Mouse (Mus musculus): Measurements from ENCODE around the gene Gm39566. TPM values are rescaled to one million over a fixed set of nuclear protein-coding genes. Genes with fewer than 3 reads are reported as not detected.

The Gm39566 gene
- total RNA-seq, 2 experiments from 2014 or later = not detected

- no peak for ATAC-seq (replicated peaks; ENCODE audit: low FRiP score, low TSS enrichment, poor library complexity, severe bottlenecking)
Observed at GRCm38 (mm10) chr11:69800392-69801197, 14.5 kb downstream of the Gm39566 start.

- no peak for ATAC-seq (replicated peaks; ENCODE audit: low FRiP score, low TSS enrichment, poor library complexity, severe bottlenecking)
Observed at GRCm38 (mm10) chr11:69800138-69800391, 15.0 kb downstream of the Gm39566 start.

- ATAC-seq (replicated peaks; ENCODE audit: low FRiP score, low TSS enrichment, poor library complexity, severe bottlenecking) = no peak
Observed at GRCm38 (mm10) chr11:69799394-69800137, 15.5 kb downstream of the Gm39566 start.

- no peak for ATAC-seq (replicated peaks; ENCODE audit: low FRiP score, low TSS enrichment, poor library complexity, severe bottlenecking)
Observed at GRCm38 (mm10) chr11:69797924-69798323, 17.2 kb downstream of the Gm39566 start.

- ATAC-seq (replicated peaks; ENCODE audit: low FRiP score, low TSS enrichment, poor library complexity, severe bottlenecking) = no peak
Observed at GRCm38 (mm10) chr11:69795983-69796435, 19.1 kb downstream of the Gm39566 start.

- peak; percentile 99 for ATAC-seq (replicated peaks; ENCODE audit: low FRiP score, low TSS enrichment, poor library complexity, severe bottlenecking)
Observed at GRCm38 (mm10) chr11:69795168-69795982, 19.7 kb downstream of the Gm39566 start, which contains the start of gene Chrnb1. Gene Chrnb1 (minus strand): TSS chr11:69795943.

GRCm38 (mm10) chr11:69793429-69793828, 21.7 kb downstream of the Gm39566 start:
- no peak for ATAC-seq (replicated peaks; ENCODE audit: low FRiP score, low TSS enrichment, poor library complexity, severe bottlenecking)

- no peak for ATAC-seq (replicated peaks; ENCODE audit: low FRiP score, low TSS enrichment, poor library complexity, severe bottlenecking)
Observed at GRCm38 (mm10) chr11:69791420-69791819, 23.7 kb downstream of the Gm39566 start.

- ATAC-seq (replicated peaks; ENCODE audit: low FRiP score, low TSS enrichment, poor library complexity, severe bottlenecking) = no peak
Observed at GRCm38 (mm10) chr11:69789431-69789830, 25.7 kb downstream of the Gm39566 start.

GRCm38 (mm10) chr11:69787306-69787705, 27.8 kb downstream of the Gm39566 start:
- ATAC-seq (replicated peaks; ENCODE audit: low FRiP score, low TSS enrichment, poor library complexity, severe bottlenecking) = no peak

- peak; percentile 94 for ATAC-seq (replicated peaks; ENCODE audit: low FRiP score, low TSS enrichment, poor library complexity, severe bottlenecking)
Observed at GRCm38 (mm10) chr11:69784793-69785272, 30.3 kb downstream of the Gm39566 start.

GRCm38 (mm10) chr11:69781828-69782227, 33.3 kb downstream of the Gm39566 start:
- no peak for ATAC-seq (replicated peaks; ENCODE audit: low FRiP score, low TSS enrichment, poor library complexity, severe bottlenecking)

GRCm38 (mm10) chr11:69778985-69779384, 36.1 kb downstream of the Gm39566 start:
- ATAC-seq (replicated peaks; ENCODE audit: low FRiP score, low TSS enrichment, poor library complexity, severe bottlenecking) = no peak

GRCm38 (mm10) chr11:69778258-69778982, 36.7 kb downstream of the Gm39566 start:
- no peak for ATAC-seq (replicated peaks; ENCODE audit: low FRiP score, low TSS enrichment, poor library complexity, severe bottlenecking)

- ATAC-seq (replicated peaks; ENCODE audit: low FRiP score, low TSS enrichment, poor library complexity, severe bottlenecking) = no peak
Observed at GRCm38 (mm10) chr11:69777504-69778257, 37.4 kb downstream of the Gm39566 start.

- no peak for ATAC-seq (replicated peaks; ENCODE audit: low FRiP score, low TSS enrichment, poor library complexity, severe bottlenecking)
Observed at GRCm38 (mm10) chr11:69776488-69776887, 38.6 kb downstream of the Gm39566 start.

- no peak for ATAC-seq (replicated peaks; ENCODE audit: low FRiP score, low TSS enrichment, poor library complexity, severe bottlenecking)
Observed at GRCm38 (mm10) chr11:69775716-69776115, 39.4 kb downstream of the Gm39566 start.

GRCm38 (mm10) chr11:69774961-69775360, 40.1 kb downstream of the Gm39566 start:
- no peak for ATAC-seq (replicated peaks; ENCODE audit: low FRiP score, low TSS enrichment, poor library complexity, severe bottlenecking)

- ATAC-seq (replicated peaks; ENCODE audit: low FRiP score, low TSS enrichment, poor library complexity, severe bottlenecking) = no peak
Observed at GRCm38 (mm10) chr11:69767625-69767909, 47.5 kb downstream of the Gm39566 start.
